Mouse (Mus musculus) liver, adult 10 weeks (tissue): Measurements from ENCODE around the gene 2310057M21Rik. TPM values are rescaled to one million over a fixed set of nuclear protein-coding genes. Genes with fewer than 3 reads are reported as not detected.

Experiments
- polyA plus RNA-seq: library from polyadenylated mRNA; stranded (reverse); fragments of 350-450 nt; fragmentation: Illumina TruSeq; extraction: RNeasy Lipid Tissue Mini Kit (QIAGEN cat#74804); gene quantifications from one replicate; pipeline ENCODE4 v1.2.3, GENCODE M21; 2014; ENCODE audit warnings: low read depth, low replicate concordance

The 2310057M21Rik gene
- 1.7 TPM for polyA plus RNA-seq

GRCm38 (mm10) chr7:131362615-131363300 is at the start of gene 2310057M21Rik:
Gene 2310057M21Rik, minus strand, starts transcription at chr7:131362759.

GRCm38 (mm10) chr7:131410416-131411058 is 48.0 kb upstream of the 2310057M21Rik start, which contains the start of the genes Ikzf5 and Acadsb:
Gene Ikzf5, minus strand, starts transcription at chr7:131410521.
Gene Acadsb, plus strand, starts transcription at chr7:131410601.

GRCm38 (mm10) chr7:131370648-131371469 is 8.3 kb upstream of the 2310057M21Rik start, which contains the start of gene Pstk:
Gene Pstk, plus strand, starts transcription at chr7:131371141.

GRCm38 (mm10) chr7:131333564-131333963 is 29.0 kb downstream of the 2310057M21Rik start, which contains the start of gene Fam24a:
Gene Fam24a, plus strand, starts transcription at chr7:131333864.

GRCm38 (mm10) chr7:131329416-131329815 is 33.1 kb downstream of the 2310057M21Rik start, which contains the start of gene Fam24b:
Gene Fam24b, minus strand, starts transcription at chr7:131329516.

GRCm38 (mm10) chr7:131322192-131322591 is 40.4 kb downstream of the 2310057M21Rik start, which contains the start of gene Cuzd1:
Gene Cuzd1, minus strand, starts transcription at chr7:131322292.

Other genes starting within 250 kb of the 2310057M21Rik start
- not detected for gene 4933402N03Rik, start 216.4 kb downstream of the 2310057M21Rik start, polyA plus RNA-seq
- gene 5430419D17Rik, start 188.4 kb downstream of the 2310057M21Rik start, polyA plus RNA-seq, result not detected
- gene Cuzd1, start 40.5 kb downstream of the 2310057M21Rik start, polyA plus RNA-seq, result not detected
- not detected for gene Fam24b, start 33.2 kb downstream of the 2310057M21Rik start, polyA plus RNA-seq
- gene Fam24a, start 28.9 kb downstream of the 2310057M21Rik start, polyA plus RNA-seq, result not detected
- 19.0 TPM for gene Pstk, start 8.4 kb upstream of the 2310057M21Rik start, polyA plus RNA-seq
- 8.8 TPM for gene Ikzf5, start 47.8 kb upstream of the 2310057M21Rik start, polyA plus RNA-seq
- 305 TPM for gene Acadsb, start 47.8 kb upstream of the 2310057M21Rik start, polyA plus RNA-seq
- not detected for gene Hmx3, start 180.1 kb upstream of the 2310057M21Rik start, polyA plus RNA-seq
- gene Hmx2, start 186.0 kb upstream of the 2310057M21Rik start, polyA plus RNA-seq, result not detected
- 11.5 TPM for gene Bub3, start 197.5 kb upstream of the 2310057M21Rik start, polyA plus RNA-seq